Comparison of ENCODE assay signal across 17 mouse cellular contexts in the genomic region with DNA sequence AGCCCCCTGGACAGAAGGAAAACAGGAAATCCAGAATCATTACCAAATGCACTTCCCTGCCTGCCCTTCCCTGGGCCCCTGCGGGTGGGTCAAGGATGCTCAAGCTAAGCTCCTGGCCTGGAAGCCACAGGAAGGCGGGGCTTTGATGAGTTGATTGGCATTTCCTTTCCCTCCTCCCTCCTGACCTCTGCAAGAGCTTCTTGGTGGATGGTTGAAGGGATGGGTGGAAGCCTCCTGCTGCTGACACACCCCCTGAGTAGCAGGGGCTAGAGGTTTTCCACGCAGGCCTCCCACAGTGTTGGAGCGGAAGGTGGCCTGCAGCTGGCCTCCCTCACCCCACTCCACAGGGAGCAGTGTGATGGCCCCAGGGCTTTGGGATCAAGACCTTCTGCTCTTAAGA.
DNase-seq lines count a peak whose midpoint lies in the region; ATAC-seq lines count a peak whose summit lies in the region.
"Had no signal": no experiment of that assay in that cellular context is flagged by ENCODE, and none has a peak within 500 bp of the region (broad histone marks: within the 10 kb centered on the region; RNA-seq: fewer than 3 reads in every experiment).

No protein-coding gene starts in this region.

- no peak overlapping the region for H3K27ac ChIP-seq in embryonic facial prominence, embryonic 11.5 days (replicated peaks; ENCODE audit: low read depth, low read length)
- no peak overlapping the region for H3K27ac ChIP-seq in neural tube, embryonic 15.5 days (replicated peaks)
- H3K27ac ChIP-seq: embryonic facial prominence, embryonic 12.5 days; heart, embryonic 13.5 days; limb, embryonic 15.5 days had no signal

- peak; percentile 57; the same call in 1 of the 2 replicates for ATAC-seq in embryonic facial prominence, embryonic 11.5 days (replicated peaks; ENCODE audit: insufficient number of reproducible peaks, low FRiP score, low TSS enrichment, low read depth)
- ATAC-seq in neural tube, embryonic 15.5 days (ENCODE audit: low FRiP score) = no peak
- ATAC-seq: lung, postnatal 0 days had no signal

- no peaks in the 10 kb centered on the region for H3K27me3 ChIP-seq in embryonic facial prominence, embryonic 11.5 days (ENCODE audit: control insufficient read depth, insufficient read depth, low read length)
- no peaks in the 10 kb centered on the region for H3K27me3 ChIP-seq in neural tube, embryonic 15.5 days (replicated peaks)
- H3K27me3 ChIP-seq: embryonic facial prominence, embryonic 12.5 days; limb, embryonic 15.5 days had no signal

- H3K36me3 ChIP-seq in embryonic facial prominence, embryonic 11.5 days (replicated peaks; ENCODE audit: control insufficient read depth, insufficient read depth, low read depth, low read length) = no peaks in the 10 kb centered on the region
- H3K36me3 ChIP-seq in neural tube, embryonic 15.5 days = no peaks in the 10 kb centered on the region
- H3K36me3 ChIP-seq: embryonic facial prominence, embryonic 12.5 days; heart, embryonic 13.5 days; limb, embryonic 15.5 days had no signal

- no peak overlapping the region for H3K9ac ChIP-seq in embryonic facial prominence, embryonic 11.5 days (replicated peaks; ENCODE audit: low read length)
- no peak overlapping the region for H3K9ac ChIP-seq in neural tube, embryonic 15.5 days (replicated peaks)
- H3K9ac ChIP-seq: embryonic facial prominence, embryonic 12.5 days; heart, embryonic 13.5 days; limb, embryonic 15.5 days had no signal

- H3K9me3 ChIP-seq in embryonic facial prominence, embryonic 11.5 days (replicated peaks; ENCODE audit: control insufficient read depth, low read length) = no peaks in the 10 kb centered on the region
- H3K9me3 ChIP-seq in neural tube, embryonic 15.5 days (replicated peaks) = no peaks in the 10 kb centered on the region
- H3K9me3 ChIP-seq: embryonic facial prominence, embryonic 12.5 days; limb, embryonic 15.5 days had no signal

- 21% methylated on average over 4 of the region's 4 CpGs for WGBS in embryonic facial prominence, embryonic 11.5 days
- WGBS in neural tube, embryonic 15.5 days = 61% methylated on average over 4 of the region's 4 CpGs

- DNase-seq in kidney, adult 11 months = peak; percentile 32
- DNase-seq in kidney, adult 9 months = no peak
- peak; percentile 86 for DNase-seq in R1 (ENCODE audit: low read depth, low spot score)
- DNase-seq in embryonic facial prominence, embryonic 11.5 days (ENCODE audit: low spot score) = peak; percentile 75
- DNase-seq in kidney, postnatal 10 days = peak; percentile 62
- DNase-seq in urinary bladder, postnatal 36 days (ENCODE audit: low spot score in 2 of 2) = no peak
- no peak for DNase-seq in spleen, postnatal 10 days (ENCODE audit: low spot score in 2 of 2)
- DNase-seq: adrenal gland, postnatal 10 days; B cell, adult 2 months; cerebellum, adult 2 months; heart, postnatal 4 days; thymus, postnatal 36 days had no signal

- peaks cover 7% of the 10 kb centered on the region for H3K4me1 ChIP-seq in embryonic facial prominence, embryonic 11.5 days (ENCODE audit: control insufficient read depth, insufficient read depth, low read length)
- H3K4me1 ChIP-seq in neural tube, embryonic 15.5 days = peaks cover 16% of the 10 kb centered on the region

- H3K4me2 ChIP-seq in embryonic facial prominence, embryonic 11.5 days (ENCODE audit: low read depth, low read length) = no peak overlapping the region
- no peak overlapping the region for H3K4me2 ChIP-seq in neural tube, embryonic 15.5 days
- H3K4me2 ChIP-seq: embryonic facial prominence, embryonic 12.5 days; heart, embryonic 13.5 days; limb, embryonic 15.5 days had no signal

- no peak overlapping the region for H3K4me3 ChIP-seq in embryonic facial prominence, embryonic 11.5 days (ENCODE audit: low read depth, low read length)
- no peak overlapping the region for H3K4me3 ChIP-seq in neural tube, embryonic 15.5 days (replicated peaks)
- H3K4me3 ChIP-seq: embryonic facial prominence, embryonic 12.5 days; heart, embryonic 13.5 days; limb, embryonic 15.5 days had no signal

Comparison
In these comparisons a context has a peak if more than half of its experiments do, and no peak if none do; other contexts are left out.
1. DNase-seq: peak in kidney, adult 11 months (single experiment), R1 (single experiment), embryonic facial prominence, embryonic 11.5 days (single experiment) and kidney, postnatal 10 days (single experiment); none in kidney, adult 9 months (single experiment), urinary bladder, postnatal 36 days (0 of 2) and spleen, postnatal 10 days (0 of 2).